Mouse (Mus musculus) liver, postnatal 0 days (tissue): ENCODE results near the gene Hspbp1. TPM values are rescaled to one million over a fixed set of nuclear protein-coding genes. Genes with fewer than 3 reads are reported as not detected.

Experiments used
- ATAC-seq: fragments of 200-750 bp; cut with Nextera tagmentation; 2 replicates; pipeline ENCODE4 v1.8.0; 2017; ENCODE audit warnings: mild to moderate bottlenecking, moderate library complexity
- DNase-seq: peaks from one replicate; pipeline ENCODE4 v3.0.0-alpha.2; 2016
- H3K27ac ChIP-seq: fragments of 300-500 bp; sonication (generic); 2 replicates; pipeline ENCODE4 v1.5.1; 2014; ENCODE audit warnings: antibody characterized with exemption, moderate library complexity, mild to moderate bottlenecking, low read depth
- H3K27me3 ChIP-seq: fragments of 300-500 bp; sonication (generic); 2 replicates; pipeline ENCODE4 v1.6.1; 2014; ENCODE audit warnings: low read length, control low read depth, mixed read lengths; ENCODE audit not compliant: insufficient read depth
- H3K36me3 ChIP-seq: fragments of 300-500 bp; sonication (generic); replicated peaks from 2 replicates; pipeline ENCODE4 v1.6.1; 2014; ENCODE audit warnings: mild to moderate bottlenecking, control low read depth, low read length, moderate library complexity, mixed read lengths; ENCODE audit not compliant: insufficient read depth
- H3K4me1 ChIP-seq: fragments of 300-500 bp; sonication (generic); 2 replicates; pipeline ENCODE4 v1.6.1; 2014; ENCODE audit warnings: antibody characterized with exemption, mild to moderate bottlenecking, control low read depth; ENCODE audit not compliant: insufficient read depth
- H3K4me2 ChIP-seq: fragments of 300-500 bp; sonication (generic); 2 replicates; pipeline ENCODE4 v1.6.1; 2014; ENCODE audit warnings: low read depth, mild to moderate bottlenecking, low read length, moderate library complexity, mixed read lengths
- H3K4me3 ChIP-seq: fragments of 300-500 bp; sonication (generic); 2 replicates; pipeline ENCODE4 v1.5.1; 2014; ENCODE audit warnings: low read depth, low read length
- H3K9ac ChIP-seq: fragments of 300-500 bp; sonication (generic); replicated peaks from 2 replicates; pipeline ENCODE4 v1.6.1; 2014; ENCODE audit warnings: mild to moderate bottlenecking, moderate library complexity
- H3K9me3 ChIP-seq: fragments of 300-500 bp; sonication (generic); 2 replicates; pipeline ENCODE4 v1.6.1; 2016; ENCODE audit warnings: mild to moderate bottlenecking, control low read depth, low read length, mixed read lengths
- CTCF ChIP-seq: sonication (generic); IDR thresholded peaks from 2 replicates; pipeline ENCODE4 v1.5.1; 2016; ENCODE audit warnings: antibody characterized with exemption, low read depth
- EP300 ChIP-seq: IDR thresholded peaks from 2 replicates; pipeline ENCODE4 v1.6.1; 2016; ENCODE audit warnings: antibody characterized with exemption, low read depth, mild to moderate bottlenecking
- WGBS: fragments of 180-500 bp; shearing (Covaris S2); extraction: QIAGEN DNeasy Blood & Tissue Kit; methylation state at CpG from one replicate; pipeline ENCODE4 v1.1.7; 2014; ENCODE audit not compliant: insufficient replicate concordance; 5-methylcytosine and 5-hydroxymethylcytosine counted together
- polyA plus RNA-seq: library from polyadenylated mRNA; unstranded; fragments of >200 nt; fragmentation: Nextera tagmentation; extraction: Ambion mirVana; gene quantifications from 2 replicates; pipeline ENCODE4 v1.2.1, GENCODE M21; 2015

Gene Hspbp1
- polyA plus RNA-seq, 1 experiment from 2014 or later: 33.1 TPM

- Histone ChIP-seq H3K4me1 (peaks cover 5% of the 10 kb centered on the region; the same call in 1 of the 2 replicates), H3K9ac (no peak overlapping the region), H3K9me3 (no peaks in the 10 kb centered on the region), H3K27me3 (no peaks in the 10 kb centered on the region), H3K36me3 (peaks cover 12% of the 10 kb centered on the region), H3K4me2 (no peak overlapping the region), H3K4me3 (no peak overlapping the region), H3K27ac (no peak overlapping the region)
- DNase-seq: no peak
- TF ChIP-seq EP300 (no peak), CTCF (no peak)
- no peak for ATAC-seq
- 76% methylated on average over 2 of the region's 2 CpGs for WGBS
These were observed 21.1 kb downstream of the Hspbp1 start for GRCm38 (mm10) chr7:4663742-4664141.

GRCm38 (mm10) chr7:4663179-4663578, 21.7 kb downstream of the Hspbp1 start:
- Histone ChIP-seq H3K4me2 (no peak overlapping the region), H3K36me3 (peaks cover 12% of the 10 kb centered on the region), H3K9ac (no peak overlapping the region), H3K4me3 (no peak overlapping the region), H3K27ac (no peak overlapping the region), H3K27me3 (no peaks in the 10 kb centered on the region), H3K4me1 (peaks cover 5% of the 10 kb centered on the region; the same call in 1 of the 2 replicates), H3K9me3 (no peaks in the 10 kb centered on the region)
- 72% methylated on average over 8 of the region's 8 CpGs for WGBS
- no peak for TF ChIP-seq EP300
- no peak for TF ChIP-seq CTCF
- ATAC-seq (no peak), DNase-seq (no peak)

GRCm38 (mm10) chr7:4659911-4660443, 24.9 kb downstream of the Hspbp1 start:
- TF ChIP-seq EP300: no peak
- TF ChIP-seq CTCF: no peak
- ATAC-seq (no peak), DNase-seq (no peak)
- H3K27me3 ChIP-seq: no peaks in the 10 kb centered on the region
- peaks cover 33% of the 10 kb centered on the region for H3K4me1 ChIP-seq
- WGBS: 66% methylated on average over 3 of the region's 3 CpGs
- H3K36me3 ChIP-seq: peaks cover 12% of the 10 kb centered on the region
- H3K27ac ChIP-seq: peak overlapping the region; percentile 93; the same call in 1 of the 2 replicates
- H3K9me3 ChIP-seq: no peaks in the 10 kb centered on the region
- H3K9ac ChIP-seq: peak overlapping the region; percentile 97
- peak overlapping the region; percentile 88 for H3K4me2 ChIP-seq
- H3K4me3 ChIP-seq: peak overlapping the region; percentile 92; the same call in 1 of the 2 replicates

DNA sequence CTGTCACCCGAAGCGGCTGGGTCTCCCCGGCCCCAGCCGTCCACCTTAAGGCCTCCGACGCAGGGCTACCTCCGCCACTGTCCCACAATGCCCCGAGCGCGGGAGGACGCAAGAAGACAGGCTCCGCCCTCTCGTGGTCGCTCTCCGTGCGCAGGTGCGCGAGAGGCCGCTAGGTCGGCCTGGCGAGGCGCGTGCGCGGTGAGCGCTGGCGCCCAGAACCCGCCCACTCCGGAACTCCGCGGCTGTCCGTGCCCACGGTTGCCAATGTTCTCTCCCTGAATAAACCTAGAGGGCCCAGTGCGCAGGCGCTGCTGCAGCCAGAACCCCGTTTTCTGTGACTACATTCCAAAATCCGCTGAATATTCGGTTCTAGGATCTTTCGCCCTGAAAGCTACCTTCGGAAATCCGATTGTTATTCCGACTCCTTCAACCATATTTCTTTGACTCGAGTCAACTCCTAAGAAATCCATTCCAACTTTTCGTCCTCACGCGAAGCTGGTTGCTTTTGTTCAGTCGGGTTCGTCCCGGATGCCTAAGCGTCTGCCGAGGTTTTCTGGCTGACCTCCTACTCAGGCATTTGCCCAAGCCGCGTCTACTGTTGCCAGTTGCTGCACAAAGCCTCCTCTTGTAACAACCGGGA, 25.8 kb downstream of the Hspbp1 start, which contains the start of gene Ppp6r1:
Ppp6r1 (minus strand) TSS at position 108 of the 640 bp plus-strand sequence.
- ATAC-seq: peak; percentile 97
- DNase-seq: peak; percentile 97
- Histone ChIP-seq H3K4me1 (peaks cover 42% of the 10 kb centered on the region), H3K36me3 (peaks cover 7% of the 10 kb centered on the region), H3K9ac (peak within 1 kb of the TSS; percentile 97), H3K27ac (peak within 1 kb of the TSS; percentile 93), H3K4me2 (peak within 1 kb of the TSS; percentile 88), H3K27me3 (no peaks in the 10 kb centered on the region), H3K4me3 (peak within 1 kb of the TSS; percentile 92), H3K9me3 (no peaks in the 10 kb centered on the region)
- under 1% methylated on average over 54 of the region's 54 CpGs for WGBS
- TF ChIP-seq CTCF: peak; percentile 72
- 0 out of 2 replicates have a peak, but pooled peaks have one; percentile 23 for TF ChIP-seq EP300

DNA sequence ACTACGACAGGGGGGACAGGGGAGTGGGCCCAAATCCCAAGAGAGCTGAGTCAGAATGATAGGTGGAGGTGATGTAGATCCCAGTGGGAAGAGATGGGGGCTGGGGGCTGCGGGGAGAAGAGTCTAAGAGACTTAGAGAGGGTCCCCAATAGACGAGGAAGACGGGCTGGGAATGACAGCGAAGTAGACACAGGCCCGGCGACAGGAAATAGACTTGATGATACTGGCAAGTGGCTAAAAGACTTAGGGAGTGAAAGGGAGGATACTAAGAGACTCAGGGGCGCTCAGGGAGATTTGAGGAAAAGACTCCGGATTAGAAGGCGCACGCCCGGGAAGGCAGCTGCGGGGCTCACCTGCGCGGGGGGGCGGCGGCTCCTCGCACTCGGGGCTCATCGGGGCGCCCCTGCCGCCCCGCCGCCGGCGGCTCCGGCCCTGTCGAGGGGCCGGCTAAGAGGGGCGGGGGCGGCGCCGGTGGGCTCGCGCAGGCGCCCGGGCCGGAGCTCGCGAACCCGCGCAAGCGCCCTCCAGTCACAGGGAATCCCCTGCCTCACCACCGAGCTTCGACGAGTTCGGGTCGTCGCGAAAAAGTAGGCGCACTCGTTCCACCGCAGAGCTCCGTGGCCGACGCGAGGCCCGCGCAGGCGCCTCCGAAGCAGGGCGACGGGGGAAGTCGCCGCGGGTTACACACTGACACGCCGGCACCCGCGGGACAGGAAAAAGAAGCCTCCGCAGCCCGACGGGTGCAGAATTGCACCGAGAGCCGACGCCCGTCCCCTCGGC, 26.6 kb downstream of the Hspbp1 start:
- ATAC-seq: peak; percentile 59
- H3K9me3 ChIP-seq: no peaks in the 10 kb centered on the region

More for the DNA sequence above, 26.6 kb downstream of the Hspbp1 start:
- DNase-seq: no peak
- Histone ChIP-seq H3K9ac (peak overlapping the region; percentile 97), H3K4me1 (peaks cover 49% of the 10 kb centered on the region), H3K27ac (peak overlapping the region; percentile 93), H3K4me2 (peak overlapping the region; percentile 88), H3K36me3 (peaks cover 5% of the 10 kb centered on the region), H3K27me3 (no peaks in the 10 kb centered on the region), H3K4me3 (peak overlapping the region; percentile 92)
- no peak for TF ChIP-seq EP300
- no peak for TF ChIP-seq CTCF
- WGBS: under 1% methylated on average over 70 of the region's 78 CpGs
